Mouse (Mus musculus) liver, embryonic 15.5 days (tissue): ENCODE data around the gene H2al1m. TPM values are rescaled to one million over a fixed set of nuclear protein-coding genes. Genes with fewer than 3 reads are reported as not detected.
"Not testable (repeated sequence)": the region's sequence is repeated elsewhere in the genome, so short reads cannot be mapped to it uniquely, and the experiment has no call there.

Experiments used
- ATAC-seq: fragments of 200-750 bp; cut with Nextera tagmentation; 2 replicates; pipeline ENCODE4 v1.8.0; 2017; ENCODE audit warnings: moderate number of reproducible peaks, mild to moderate bottlenecking, moderate library complexity; ENCODE audit not compliant: insufficient read depth
- H3K27ac ChIP-seq: fragments of 300-500 bp; sonication (generic); replicated peaks from 2 replicates; pipeline ENCODE4 v1.5.1; 2015; ENCODE audit warnings: mild to moderate bottlenecking, inconsistent platforms
- H3K27me3 ChIP-seq: fragments of 300-500 bp; sonication (generic); 2 replicates; pipeline ENCODE4 v1.6.1; 2015; ENCODE audit warnings: mild to moderate bottlenecking, inconsistent platforms
- H3K36me3 ChIP-seq: fragments of 300-500 bp; sonication (generic); replicated peaks from 2 replicates; pipeline ENCODE4 v1.6.1; 2015; ENCODE audit warnings: moderate library complexity, mild to moderate bottlenecking, inconsistent platforms
- H3K4me1 ChIP-seq: fragments of 300-500 bp; sonication (generic); replicated peaks from 2 replicates; pipeline ENCODE4 v1.6.1; 2015; ENCODE audit warnings: inconsistent platforms
- H3K4me2 ChIP-seq: fragments of 300-500 bp; sonication (generic); 2 replicates; pipeline ENCODE4 v1.6.1; 2015; ENCODE audit warnings: moderate library complexity, mild to moderate bottlenecking, inconsistent platforms
- H3K4me3 ChIP-seq: fragments of 300-500 bp; sonication (generic); replicated peaks from 2 replicates; pipeline ENCODE4 v1.5.1; 2015; ENCODE audit warnings: mild to moderate bottlenecking, inconsistent platforms
- H3K9ac ChIP-seq: fragments of 300-500 bp; sonication (generic); 2 replicates; pipeline ENCODE4 v1.6.1; 2015; ENCODE audit warnings: moderate library complexity, mild to moderate bottlenecking, inconsistent platforms
- H3K9me3 ChIP-seq: fragments of 300-500 bp; sonication (generic); replicated peaks from 2 replicates; pipeline ENCODE4 v1.6.1; 2016; ENCODE audit warnings: inconsistent platforms
- WGBS: fragments of 180-500 bp; shearing (Covaris S2); methylation state at CpG from one replicate; pipeline ENCODE4 v1.1.7; 2015; ENCODE audit warnings: mixed read lengths; ENCODE audit not compliant: insufficient replicate concordance; 5-methylcytosine and 5-hydroxymethylcytosine counted together
- polyA plus RNA-seq: library from polyadenylated mRNA; unstranded; fragments of >200 nt; fragmentation: Nextera tagmentation; extraction: Ambion mirVana; gene quantifications from 2 replicates; pipeline ENCODE4 v1.2.1, GENCODE M21; 2015

H2al1m gene
- polyA plus RNA-seq, 1 experiment from 2014 or later, result 2.1 TPM

- not testable (repeated sequence) for H3K27me3 ChIP-seq, H3K4me2 ChIP-seq, H3K9me3 ChIP-seq, H3K36me3 ChIP-seq, H3K4me3 ChIP-seq, H3K27ac ChIP-seq, H3K9ac ChIP-seq, H3K4me1 ChIP-seq, ATAC-seq
- 87% methylated on average over 26 of the region's 26 CpGs for WGBS
Observed at GRCm38 (mm10) chrX:9327954-9328353, 44.4 kb downstream of the H2al1m start.

- not testable (repeated sequence) for H3K9ac ChIP-seq, ATAC-seq, H3K4me1 ChIP-seq, H3K27me3 ChIP-seq, H3K27ac ChIP-seq, H3K9me3 ChIP-seq, H3K36me3 ChIP-seq, H3K4me2 ChIP-seq
- peak overlapping the region; percentile 14; the same call in 1 of the 2 replicates for H3K4me3 ChIP-seq
- 76% methylated on average over 12 of the region's 12 CpGs for WGBS
Observed at GRCm38 (mm10) chrX:9332366-9332962, 48.9 kb downstream of the H2al1m start.

- H3K4me2 ChIP-seq, H3K9ac ChIP-seq, H3K27me3 ChIP-seq, H3K4me3 ChIP-seq, H3K9me3 ChIP-seq, H3K4me1 ChIP-seq, H3K36me3 ChIP-seq, H3K27ac ChIP-seq: not testable (repeated sequence)
- 25% methylated on average over 2 of the region's 2 CpGs for WGBS
- 0 out of 2 replicates have a peak, but pooled peaks have one; percentile 40 for ATAC-seq
Observed at GRCm38 (mm10) chrX:9333035-9333434, 49.5 kb downstream of the H2al1m start.

Other genes with a start within 250 kb of the H2al1m start
- not detected in 2 replicates for gene Fthl17f, start 220.7 kb upstream of the H2al1m start, polyA plus RNA-seq
- gene 4930402K13Rik, start 179.2 kb upstream of the H2al1m start, polyA plus RNA-seq, result not detected in 2 replicates
- gene Lancl3, start 83.9 kb upstream of the H2al1m start, polyA plus RNA-seq, result 0.24 and 0.28 TPM in 2 replicates
- gene Gm14862, start 26.9 kb upstream of the H2al1m start, polyA plus RNA-seq, result 2.6 and 3.4 TPM in 2 replicates
- gene Xk, start 11.0 kb upstream of the H2al1m start, polyA plus RNA-seq, result 24.3 and 25.4 TPM in 2 replicates
- not detected in 2 replicates for gene H2al1k, start 66.9 kb downstream of the H2al1m start, polyA plus RNA-seq
- gene Cybb, start 204.0 kb downstream of the H2al1m start, polyA plus RNA-seq, result 17.1 and 17.5 TPM in 2 replicates